Mouse (Mus musculus): Measurements from ENCODE around the gene Lmx1a.

GRCm38 (mm10) chr1:167694731-167695130, 5.7 kb downstream of the Lmx1a start:
- no peak for TF ChIP-seq CTCF (IDR thresholded peaks at IDR 0.05; ENCODE audit: insufficient read depth, low read length)
- TF ChIP-seq POLR2A (IDR thresholded peaks at IDR 0.05; ENCODE audit: borderline replicate concordance, extremely low read depth, low read depth, low read length) = no peak

Measured in lung, adult 2 months (tissue).